Mouse (Mus musculus): ENCODE measurements around the gene Mrgprh. TPM values are rescaled to one million over a fixed set of nuclear protein-coding genes. Genes with fewer than 3 reads are reported as not detected.
A peak's percentile ranks its signal among the peaks of the same experiment; 100 is the strongest.

Mrgprh gene
- not detected in 2 replicates for polyA plus RNA-seq (2014; fragmentation: Nextera tagmentation; extraction: Ambion mirVana)

DNA sequence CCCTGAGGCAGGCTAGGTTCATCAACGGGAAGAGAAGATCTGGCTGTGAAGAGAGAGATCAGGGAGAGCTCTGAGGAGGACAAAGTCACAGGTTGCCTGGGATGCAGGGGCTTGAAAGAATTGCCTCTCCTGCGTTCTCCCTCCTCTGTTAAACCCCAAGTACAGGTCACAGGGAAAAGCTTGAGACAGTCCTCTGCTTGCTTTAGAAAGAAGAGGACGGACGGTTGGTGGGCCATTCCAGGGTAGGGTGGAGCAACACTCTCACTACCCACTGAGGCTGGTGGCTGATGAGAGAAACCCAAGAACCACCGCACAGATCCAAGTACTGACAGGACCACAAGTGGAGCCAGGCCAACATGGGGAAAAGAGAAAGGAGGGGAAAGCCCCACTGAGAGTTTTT, at the start of gene Mrgprh:
TSS of gene Mrgprh (plus strand) at position 301 of the 400 bp plus-strand sequence.
- H3K27me3 ChIP-seq (ENCODE audit: control insufficient read depth, insufficient read depth, low read length), result no peaks in the 10 kb centered on the region; the same call in 1 of the 2 replicates
- H3K4me2 ChIP-seq (ENCODE audit: low read depth, low read length, severe bottlenecking), result no peak within 1 kb of the TSS
- DNase-seq (ENCODE audit: low spot score) (no peak), ATAC-seq (replicated peaks; ENCODE audit: low FRiP score) (no peak)
- H3K4me3 ChIP-seq (ENCODE audit: low read depth, low read length), result no peak within 1 kb of the TSS
- no peaks in the 10 kb centered on the region for H3K9me3 ChIP-seq (ENCODE audit: control insufficient read depth, low read length)
- WGBS, result 81% methylated on average over 5 of the region's 5 CpGs
- H3K36me3 ChIP-seq (ENCODE audit: control insufficient read depth, insufficient read depth, low read length), result no peaks in the 10 kb centered on the region
- H3K4me1 ChIP-seq (replicated peaks; ENCODE audit: control insufficient read depth, insufficient read depth, low read length), result no peaks in the 10 kb centered on the region
- H3K9ac ChIP-seq (ENCODE audit: low read length), result no peak within 1 kb of the TSS
- no peak within 1 kb of the TSS for H3K27ac ChIP-seq (ENCODE audit: low read depth, low read length)

DNA sequence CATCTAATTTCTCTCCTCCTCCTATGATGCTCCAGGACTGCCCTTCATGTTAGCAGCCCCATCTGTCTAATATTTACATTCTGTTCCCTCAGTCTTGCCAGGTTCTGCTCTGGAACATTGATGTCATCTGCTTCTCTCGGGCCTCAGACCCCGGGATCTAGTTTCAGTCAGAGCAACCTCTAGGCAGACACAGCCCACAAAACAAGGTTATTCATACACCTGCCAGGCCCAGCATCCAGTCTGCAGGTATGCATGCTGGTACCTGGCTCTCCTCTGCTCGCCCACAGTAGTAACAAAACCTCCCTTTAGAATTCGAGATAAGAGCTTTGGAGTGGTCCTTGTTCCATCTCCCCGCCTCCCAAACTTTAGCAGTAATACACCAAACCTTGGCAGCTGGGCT, 45.5 kb upstream of the Mrgprh start:
- Histone ChIP-seq H3K27me3 (ENCODE audit: control insufficient read depth, insufficient read depth, low read length) (no peaks in the 10 kb centered on the region), H3K4me1 (replicated peaks; ENCODE audit: control insufficient read depth, insufficient read depth, low read length) (no peaks in the 10 kb centered on the region), H3K36me3 (ENCODE audit: control insufficient read depth, insufficient read depth, low read length) (no peaks in the 10 kb centered on the region), H3K27ac (ENCODE audit: low read depth, low read length) (no peak overlapping the region), H3K4me3 (ENCODE audit: low read depth, low read length) (no peak overlapping the region), H3K4me2 (ENCODE audit: low read depth, low read length, severe bottlenecking) (no peak overlapping the region), H3K9ac (ENCODE audit: low read length) (no peak overlapping the region), H3K9me3 (ENCODE audit: control insufficient read depth, low read length) (no peaks in the 10 kb centered on the region)
- DNase-seq (ENCODE audit: low spot score) (no peak), ATAC-seq (replicated peaks; ENCODE audit: low FRiP score) (no peak)
- 82% methylated on average over 5 of the region's 5 CpGs for WGBS

- WGBS, result 98% methylated on average over 3 of the region's 3 CpGs
- H3K4me1 ChIP-seq (replicated peaks; ENCODE audit: control insufficient read depth, insufficient read depth, low read length), result no peaks in the 10 kb centered on the region
Observed at GRCm38 (mm10) chr17:12832231-12832630, 43.6 kb upstream of the Mrgprh start.

GRCm38 (mm10) chr17:12832657-12833056, 43.2 kb upstream of the Mrgprh start:
- no peak overlapping the region for H3K9ac ChIP-seq (ENCODE audit: low read length)
- H3K36me3 ChIP-seq (ENCODE audit: control insufficient read depth, insufficient read depth, low read length), result no peaks in the 10 kb centered on the region
- H3K4me1 ChIP-seq (replicated peaks; ENCODE audit: control insufficient read depth, insufficient read depth, low read length), result no peaks in the 10 kb centered on the region
- no peaks in the 10 kb centered on the region for H3K9me3 ChIP-seq (ENCODE audit: control insufficient read depth, low read length)
- no peaks in the 10 kb centered on the region for H3K27me3 ChIP-seq (ENCODE audit: control insufficient read depth, insufficient read depth, low read length)
- H3K4me2 ChIP-seq (ENCODE audit: low read depth, low read length, severe bottlenecking), result no peak overlapping the region
- WGBS, result 95% methylated on average over 4 of the region's 4 CpGs
- DNase-seq (ENCODE audit: low spot score) (peak; percentile 32), ATAC-seq (replicated peaks; ENCODE audit: low FRiP score) (no peak)
- no peak overlapping the region for H3K4me3 ChIP-seq (ENCODE audit: low read depth, low read length)
- H3K27ac ChIP-seq (ENCODE audit: low read depth, low read length), result no peak overlapping the region

More at GRCm38 (mm10) chr17:12832231-12832630, 43.6 kb upstream of the Mrgprh start:
- DNase-seq (ENCODE audit: low spot score), result peak; percentile 10
- Histone ChIP-seq H3K9ac (ENCODE audit: low read length) (no peak overlapping the region), H3K36me3 (ENCODE audit: control insufficient read depth, insufficient read depth, low read length) (no peaks in the 10 kb centered on the region), H3K4me2 (ENCODE audit: low read depth, low read length, severe bottlenecking) (no peak overlapping the region), H3K4me3 (ENCODE audit: low read depth, low read length) (no peak overlapping the region), H3K27me3 (ENCODE audit: control insufficient read depth, insufficient read depth, low read length) (no peaks in the 10 kb centered on the region), H3K9me3 (ENCODE audit: control insufficient read depth, low read length) (no peaks in the 10 kb centered on the region), H3K27ac (ENCODE audit: low read depth, low read length) (no peak overlapping the region)
- ATAC-seq (replicated peaks; ENCODE audit: low FRiP score), result no peak

- no peak overlapping the region for H3K4me3 ChIP-seq (ENCODE audit: low read depth, low read length)
- no peaks in the 10 kb centered on the region for H3K9me3 ChIP-seq (ENCODE audit: control insufficient read depth, low read length)
- DNase-seq (ENCODE audit: low spot score) (peak; percentile 25), ATAC-seq (replicated peaks; ENCODE audit: low FRiP score) (no peak)
- H3K27me3 ChIP-seq (ENCODE audit: control insufficient read depth, insufficient read depth, low read length), result no peaks in the 10 kb centered on the region
- no peak overlapping the region for H3K27ac ChIP-seq (ENCODE audit: low read depth, low read length)
- no peak overlapping the region for H3K9ac ChIP-seq (ENCODE audit: low read length)
- H3K36me3 ChIP-seq (ENCODE audit: control insufficient read depth, insufficient read depth, low read length), result no peaks in the 10 kb centered on the region
- no peak overlapping the region for H3K4me2 ChIP-seq (ENCODE audit: low read depth, low read length, severe bottlenecking)
- 77% methylated on average over 3 of the region's 3 CpGs for WGBS
- no peaks in the 10 kb centered on the region for H3K4me1 ChIP-seq (replicated peaks; ENCODE audit: control insufficient read depth, insufficient read depth, low read length)
Observed at GRCm38 (mm10) chr17:12834317-12834716, 41.5 kb upstream of the Mrgprh start.

- Histone ChIP-seq H3K9me3 (ENCODE audit: control insufficient read depth, low read length) (no peaks in the 10 kb centered on the region), H3K4me3 (ENCODE audit: low read depth, low read length) (no peak overlapping the region), H3K36me3 (ENCODE audit: control insufficient read depth, insufficient read depth, low read length) (no peaks in the 10 kb centered on the region), H3K4me1 (replicated peaks; ENCODE audit: control insufficient read depth, insufficient read depth, low read length) (no peaks in the 10 kb centered on the region), H3K27me3 (ENCODE audit: control insufficient read depth, insufficient read depth, low read length) (no peaks in the 10 kb centered on the region), H3K9ac (ENCODE audit: low read length) (no peak overlapping the region), H3K4me2 (ENCODE audit: low read depth, low read length, severe bottlenecking) (no peak overlapping the region), H3K27ac (ENCODE audit: low read depth, low read length) (no peak overlapping the region)
- 66% methylated on average over 3 of the region's 3 CpGs for WGBS
- peak; percentile 38 for DNase-seq (ENCODE audit: low spot score)
- ATAC-seq (replicated peaks; ENCODE audit: low FRiP score), result no peak
Observed at GRCm38 (mm10) chr17:12834826-12835225, 41.0 kb upstream of the Mrgprh start.

DNA sequence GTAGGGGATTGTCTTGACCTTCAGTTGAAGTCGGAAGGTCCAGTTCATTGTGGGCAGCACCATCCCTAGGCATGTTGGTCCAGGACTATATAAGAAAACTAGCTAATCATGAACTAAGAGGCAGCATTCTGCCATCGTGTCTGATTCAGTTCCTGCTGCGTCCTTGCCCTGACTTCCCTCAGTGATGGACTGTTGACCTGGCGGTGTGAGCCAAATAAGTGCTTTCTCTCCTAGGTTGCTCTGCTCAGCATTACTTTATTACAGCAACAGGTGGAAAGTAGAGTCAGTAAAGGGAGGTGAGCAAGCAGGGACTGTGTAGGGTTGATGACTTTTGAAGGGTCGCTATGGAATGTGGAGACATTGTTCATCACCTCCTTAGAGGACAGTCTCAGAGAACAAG, 40.1 kb upstream of the Mrgprh start:
- Histone ChIP-seq H3K4me1 (replicated peaks; ENCODE audit: control insufficient read depth, insufficient read depth, low read length) (no peaks in the 10 kb centered on the region), H3K27me3 (ENCODE audit: control insufficient read depth, insufficient read depth, low read length) (no peaks in the 10 kb centered on the region), H3K9ac (ENCODE audit: low read length) (no peak overlapping the region), H3K27ac (ENCODE audit: low read depth, low read length) (no peak overlapping the region), H3K4me2 (ENCODE audit: low read depth, low read length, severe bottlenecking) (no peak overlapping the region), H3K36me3 (ENCODE audit: control insufficient read depth, insufficient read depth, low read length) (no peaks in the 10 kb centered on the region), H3K4me3 (ENCODE audit: low read depth, low read length) (no peak overlapping the region), H3K9me3 (ENCODE audit: control insufficient read depth, low read length) (no peaks in the 10 kb centered on the region)
- DNase-seq (ENCODE audit: low spot score), result no peak
- WGBS, result 94% methylated on average over 5 of the region's 5 CpGs
- ATAC-seq (replicated peaks; ENCODE audit: low FRiP score), result no peak

- Histone ChIP-seq H3K36me3 (ENCODE audit: control insufficient read depth, insufficient read depth, low read length) (no peaks in the 10 kb centered on the region), H3K9me3 (ENCODE audit: control insufficient read depth, low read length) (no peaks in the 10 kb centered on the region), H3K4me3 (ENCODE audit: low read depth, low read length) (no peak overlapping the region), H3K27ac (ENCODE audit: low read depth, low read length) (no peak overlapping the region), H3K9ac (ENCODE audit: low read length) (no peak overlapping the region), H3K4me2 (ENCODE audit: low read depth, low read length, severe bottlenecking) (no peak overlapping the region), H3K4me1 (replicated peaks; ENCODE audit: control insufficient read depth, insufficient read depth, low read length) (no peaks in the 10 kb centered on the region), H3K27me3 (ENCODE audit: control insufficient read depth, insufficient read depth, low read length) (no peaks in the 10 kb centered on the region)
- WGBS, result 69% methylated on average over 10 of the region's 10 CpGs
- ATAC-seq (replicated peaks; ENCODE audit: low FRiP score) (no peak), DNase-seq (ENCODE audit: low spot score) (peak; percentile 38)
Observed at GRCm38 (mm10) chr17:12839475-12840267, 36.2 kb upstream of the Mrgprh start.

DNA sequence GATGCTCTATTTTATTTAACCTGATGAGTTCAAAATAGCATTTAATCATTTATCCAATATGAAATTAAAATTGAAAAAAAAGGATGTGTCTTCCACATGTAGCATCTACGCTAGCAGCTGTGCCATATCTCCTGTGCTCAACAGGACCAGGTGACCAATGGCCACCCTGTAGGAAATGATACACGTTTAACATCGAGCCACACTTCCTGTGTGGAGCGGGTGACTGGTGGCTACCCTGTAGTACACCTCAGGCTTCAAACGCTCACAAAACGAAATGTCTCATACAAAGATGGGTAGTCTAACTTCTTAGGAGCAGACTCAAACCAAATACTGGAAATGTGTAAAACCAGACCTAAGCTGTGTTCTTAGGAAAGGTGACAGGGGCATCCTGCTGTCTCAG, 32.0 kb upstream of the Mrgprh start:
- H3K9ac ChIP-seq (ENCODE audit: low read length), result no peak overlapping the region
- 84% methylated on average over 6 of the region's 6 CpGs for WGBS

More for the DNA sequence above, 32.0 kb upstream of the Mrgprh start:
- DNase-seq (ENCODE audit: low spot score), result peak; percentile 21
- no peaks in the 10 kb centered on the region for H3K4me1 ChIP-seq (replicated peaks; ENCODE audit: control insufficient read depth, insufficient read depth, low read length)
- no peaks in the 10 kb centered on the region for H3K9me3 ChIP-seq (ENCODE audit: control insufficient read depth, low read length)
- no peak overlapping the region for H3K27ac ChIP-seq (ENCODE audit: low read depth, low read length)
- H3K36me3 ChIP-seq (ENCODE audit: control insufficient read depth, insufficient read depth, low read length), result no peaks in the 10 kb centered on the region
- no peak overlapping the region for H3K4me3 ChIP-seq (ENCODE audit: low read depth, low read length)
- no peak for ATAC-seq (replicated peaks; ENCODE audit: low FRiP score)
- no peak overlapping the region for H3K4me2 ChIP-seq (ENCODE audit: low read depth, low read length, severe bottlenecking)
- H3K27me3 ChIP-seq (ENCODE audit: control insufficient read depth, insufficient read depth, low read length), result no peaks in the 10 kb centered on the region

All from forebrain, embryonic 11.5 days (tissue).